Mouse (Mus musculus): ENCODE results near the gene Gm10338.
"Not testable (repeated sequence)": the region's sequence is repeated elsewhere in the genome, so short reads cannot be mapped to it uniquely, and the experiment has no call there.

The Gm10338 gene

DNA sequence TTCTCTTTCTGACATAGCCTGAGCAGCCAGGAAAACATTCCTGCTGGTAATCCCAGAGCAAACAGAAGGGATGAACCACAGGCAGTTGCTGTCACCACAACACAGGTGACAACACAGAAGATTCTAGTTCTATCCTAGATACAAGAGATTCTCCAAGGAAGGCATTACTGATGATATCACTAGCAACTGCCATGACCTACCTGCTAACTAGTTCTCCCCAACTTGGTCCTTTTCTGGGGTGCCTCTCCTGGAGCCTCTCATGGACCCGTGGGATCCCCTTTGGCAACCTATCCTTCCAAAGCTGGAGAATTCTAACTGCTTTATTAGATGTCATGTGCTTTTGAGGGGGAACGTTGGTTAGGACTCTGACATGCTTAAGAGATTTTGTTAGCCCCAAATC, at the start of gene Gm10338:
Gene Gm10338, minus strand, starts transcription at position 101 of the 400 bp plus-strand sequence.
- in situ Hi-C loops (cut with MseI, MboI): not testable (repeated sequence)

DNA sequence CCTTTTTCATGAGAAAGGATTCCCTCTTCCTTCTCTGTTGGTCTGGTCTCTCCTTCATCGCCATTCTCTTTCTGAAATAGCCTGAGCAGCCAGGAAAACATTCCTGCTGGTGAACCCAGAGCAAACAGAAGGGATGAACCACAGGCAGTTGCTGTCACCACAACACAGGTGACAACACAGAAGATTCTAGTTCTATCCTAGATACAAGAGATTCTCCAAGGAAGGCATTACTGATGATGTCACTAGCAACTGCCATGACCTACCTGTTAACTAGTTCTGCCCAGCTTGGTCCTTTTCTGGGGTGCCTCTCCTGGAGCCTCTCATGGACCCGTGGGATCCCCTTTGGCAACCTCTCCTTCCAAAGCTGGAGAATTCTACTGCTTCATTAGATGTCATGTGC, 48.5 kb upstream of the Gm10338 start, which contains the start of gene Gm10128:
Gene Gm10128, minus strand, starts transcription at position 101 of the 400 bp plus-strand sequence.
- in situ Hi-C loops (cut with MseI, MboI): not testable (repeated sequence)

DNA sequence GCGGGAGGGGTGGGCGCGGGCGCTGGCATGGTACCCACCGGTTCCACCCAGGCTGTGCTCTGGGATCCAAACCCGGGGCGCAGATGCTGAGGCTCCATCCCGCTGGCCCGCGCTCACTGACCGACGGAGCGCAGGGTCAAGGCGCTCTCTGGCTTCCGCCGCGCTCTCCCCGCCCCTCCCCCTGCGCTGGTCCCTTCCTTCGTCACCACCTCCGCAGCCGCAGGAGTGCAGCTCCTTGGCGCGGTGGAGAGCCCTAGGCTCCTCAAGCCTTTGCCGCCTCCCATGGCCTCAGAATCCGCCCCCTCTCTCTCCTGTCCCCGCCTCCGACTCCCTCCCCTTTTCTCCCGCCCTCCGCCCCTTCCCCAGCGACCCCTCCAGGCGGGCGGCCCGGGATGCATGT, 27.0 kb downstream of the Gm10338 start, which contains the start of gene Gm3558:
Gene Gm3558, minus strand, starts transcription at position 185 of the 400 bp plus-strand sequence.
- in situ Hi-C loops (cut with MseI, MboI): not testable (repeated sequence)

DNA sequence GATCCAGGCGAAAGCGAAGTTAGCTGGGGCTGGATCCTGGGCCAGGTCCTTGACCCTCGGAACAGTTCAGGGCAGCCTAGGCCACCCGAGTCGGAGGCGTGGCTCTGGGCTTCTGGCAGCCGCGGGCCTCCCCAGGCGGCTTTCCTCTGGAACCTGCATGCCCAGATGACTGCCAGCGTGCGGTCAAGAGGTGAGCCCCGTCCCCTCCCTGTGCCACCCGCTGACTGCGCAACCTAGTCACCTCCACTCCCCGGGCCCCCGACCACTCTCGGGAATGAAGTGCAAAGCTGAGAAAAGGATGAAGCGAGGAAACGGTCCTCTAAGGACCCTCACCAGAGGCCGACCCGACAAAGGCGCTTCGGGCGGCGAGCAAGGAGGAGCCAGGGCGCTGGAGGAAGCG, 27.5 kb downstream of the Gm10338 start:
- in situ Hi-C loops (cut with MseI, MboI): not testable (repeated sequence)

DNA sequence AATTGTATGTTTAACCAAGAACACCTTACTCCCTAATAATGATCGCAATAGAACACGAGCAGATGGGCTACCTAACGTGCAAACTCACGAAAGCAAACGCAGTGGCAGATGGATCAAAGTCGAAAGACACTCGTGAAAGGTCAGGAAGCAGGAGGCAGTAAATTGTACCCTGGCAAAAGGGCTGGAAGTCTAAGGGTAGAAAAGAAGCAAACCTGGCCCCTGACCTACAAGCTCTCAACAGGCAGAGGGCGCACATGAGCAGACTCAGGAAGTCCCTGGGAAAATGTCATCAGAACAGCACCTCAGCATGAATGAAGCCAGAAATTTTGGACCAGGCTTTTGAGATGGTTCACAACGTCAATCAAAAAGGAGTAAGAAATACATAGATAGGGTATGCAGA, 28.1 kb downstream of the Gm10338 start:
- in situ Hi-C loops (cut with MseI, MboI): not testable (repeated sequence)

Measured in mouse trophoblast stem cell (cell line).